Mouse (Mus musculus): ENCODE data around the gene Rbpms2. TPM values are rescaled to one million over a fixed set of nuclear protein-coding genes. Genes with fewer than 3 reads are reported as not detected.

The Rbpms2 gene
- 2.5 and 3.9 TPM in 2 replicates for polyA plus RNA-seq (2014; fragmentation: Nextera tagmentation; extraction: Ambion mirVana)

- H3K36me3 ChIP-seq (ENCODE audit: control insufficient read depth, insufficient read depth, low read length): no peaks in the 10 kb centered on the region
- peak within 1 kb of the TSS; percentile 60 for H3K4me3 ChIP-seq (ENCODE audit: low read depth, low read length)
- ATAC-seq (ENCODE audit: low read depth): no peak
- H3K9ac ChIP-seq (replicated peaks; ENCODE audit: low read depth, low read length): peak within 1 kb of the TSS; percentile 58
- WGBS: 2% methylated on average over 37 of the region's 40 CpGs
- peaks cover 24% of the 10 kb centered on the region for H3K27me3 ChIP-seq (ENCODE audit: control insufficient read depth, insufficient read depth, low read length)
- H3K9me3 ChIP-seq (ENCODE audit: control insufficient read depth, low read length): no peaks in the 10 kb centered on the region
- no peak within 1 kb of the TSS for H3K27ac ChIP-seq (ENCODE audit: low read depth, low read length)
- peaks cover 13% of the 10 kb centered on the region for H3K4me1 ChIP-seq (ENCODE audit: control insufficient read depth, insufficient read depth, low read length)
- peak within 1 kb of the TSS; percentile 97 for H3K4me2 ChIP-seq (ENCODE audit: low read depth, low read length)
Measured at GRCm38 (mm10) chr9:65629025-65629766, at the start of gene Rbpms2. Gene Rbpms2, plus strand, starts transcription at chr9:65629648.

DNA sequence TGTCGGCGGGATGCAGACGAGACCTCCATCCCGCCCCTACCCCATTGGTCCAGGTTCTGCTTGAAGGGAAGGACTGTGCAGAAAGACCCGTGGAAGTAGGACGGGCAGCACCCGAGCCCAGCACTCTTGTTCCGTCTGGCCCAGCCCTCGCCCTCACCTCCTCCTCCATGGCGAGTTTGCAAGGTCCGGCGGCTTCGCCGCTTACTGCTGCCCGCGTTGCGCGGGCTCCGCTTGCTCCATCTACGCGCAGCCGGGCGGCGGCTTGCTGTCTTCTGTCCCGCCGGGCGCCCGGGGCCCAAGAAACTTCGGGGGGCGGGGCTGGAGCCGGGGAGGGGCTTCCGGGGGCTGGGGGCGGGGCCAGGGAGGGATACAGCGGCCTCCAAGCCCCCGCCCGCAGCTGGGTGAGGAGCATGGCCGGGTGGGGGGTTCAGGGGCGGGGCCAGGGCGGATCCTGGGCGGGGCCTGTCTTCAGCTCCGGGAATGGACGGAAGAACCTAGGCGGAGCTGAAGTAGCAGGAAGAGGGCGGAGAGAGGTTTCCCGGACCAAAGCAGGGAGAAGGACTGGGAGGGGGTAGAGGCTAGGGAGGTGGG lies 49.6 kb upstream of the Rbpms2 start, which contains the start of gene Plekho2:
Gene Plekho2, minus strand, starts transcription at position 260 of the 591 bp plus-strand sequence.
- peak; percentile 93 for ATAC-seq (ENCODE audit: low read depth)
- peak within 1 kb of the TSS; percentile 62 for H3K9ac ChIP-seq (replicated peaks; ENCODE audit: low read depth, low read length)
- no peaks in the 10 kb centered on the region for H3K36me3 ChIP-seq (ENCODE audit: control insufficient read depth, insufficient read depth, low read length)
- peak within 1 kb of the TSS; percentile 52 for H3K4me3 ChIP-seq (ENCODE audit: low read depth, low read length)
- 0 out of 2 replicates have a peak within 1 kb of the TSS, but pooled peaks have one; percentile 18 for H3K27ac ChIP-seq (ENCODE audit: low read depth, low read length)
- no peaks in the 10 kb centered on the region for H3K9me3 ChIP-seq (ENCODE audit: control insufficient read depth, low read length)
- H3K4me2 ChIP-seq (ENCODE audit: low read depth, low read length): peak within 1 kb of the TSS; percentile 64
- H3K4me1 ChIP-seq (ENCODE audit: control insufficient read depth, insufficient read depth, low read length): no peaks in the 10 kb centered on the region; the same call in 1 of the 2 replicates
- no peaks in the 10 kb centered on the region for H3K27me3 ChIP-seq (ENCODE audit: control insufficient read depth, insufficient read depth, low read length)
- WGBS: under 1% methylated on average over 30 of the region's 45 CpGs

- Histone ChIP-seq H3K4me2 (ENCODE audit: low read depth, low read length) (peak overlapping the region; percentile 64), H3K4me3 (ENCODE audit: low read depth, low read length) (peak overlapping the region; percentile 52), H3K9ac (replicated peaks; ENCODE audit: low read depth, low read length) (peak overlapping the region; percentile 21; the same call in 1 of the 2 replicates), H3K9me3 (ENCODE audit: control insufficient read depth, low read length) (no peaks in the 10 kb centered on the region), H3K36me3 (ENCODE audit: control insufficient read depth, insufficient read depth, low read length) (no peaks in the 10 kb centered on the region), H3K27ac (ENCODE audit: low read depth, low read length) (no peak overlapping the region), H3K4me1 (ENCODE audit: control insufficient read depth, insufficient read depth, low read length) (no peaks in the 10 kb centered on the region; the same call in 1 of the 2 replicates), H3K27me3 (ENCODE audit: control insufficient read depth, insufficient read depth, low read length) (no peaks in the 10 kb centered on the region)
- ATAC-seq (ENCODE audit: low read depth): peak; percentile 75
- 8% methylated on average over 19 of the region's 29 CpGs for WGBS
Measured at GRCm38 (mm10) chr9:65580401-65581256, 48.8 kb upstream of the Rbpms2 start.

- H3K27me3 ChIP-seq (ENCODE audit: control insufficient read depth, insufficient read depth, low read length): no peaks in the 10 kb centered on the region
- no peak overlapping the region for H3K4me3 ChIP-seq (ENCODE audit: low read depth, low read length)
- H3K9me3 ChIP-seq (ENCODE audit: control insufficient read depth, low read length): no peaks in the 10 kb centered on the region
- peaks cover 8% of the 10 kb centered on the region for H3K4me1 ChIP-seq (ENCODE audit: control insufficient read depth, insufficient read depth, low read length)
- no peak overlapping the region for H3K4me2 ChIP-seq (ENCODE audit: low read depth, low read length)
- no peak overlapping the region for H3K27ac ChIP-seq (ENCODE audit: low read depth, low read length)
- 34% methylated on average over 8 of the region's 8 CpGs for WGBS
- no peaks in the 10 kb centered on the region for H3K36me3 ChIP-seq (ENCODE audit: control insufficient read depth, insufficient read depth, low read length)
- ATAC-seq (ENCODE audit: low read depth): no peak
- no peak overlapping the region for H3K9ac ChIP-seq (replicated peaks; ENCODE audit: low read depth, low read length)
Measured at GRCm38 (mm10) chr9:65583045-65583444, 46.4 kb upstream of the Rbpms2 start.

GRCm38 (mm10) chr9:65586406-65587269 lies 42.8 kb upstream of the Rbpms2 start, which contains the start of gene Pif1:
Gene Pif1, plus strand, starts transcription at chr9:65587160.
- H3K27ac ChIP-seq (ENCODE audit: low read depth, low read length): no peak within 1 kb of the TSS
- H3K9me3 ChIP-seq (ENCODE audit: control insufficient read depth, low read length): no peaks in the 10 kb centered on the region
- 11% methylated on average over 28 of the region's 28 CpGs for WGBS
- H3K27me3 ChIP-seq (ENCODE audit: control insufficient read depth, insufficient read depth, low read length): no peaks in the 10 kb centered on the region
- peak within 1 kb of the TSS; percentile 41 for H3K4me3 ChIP-seq (ENCODE audit: low read depth, low read length)
- peak; percentile 89 for ATAC-seq (ENCODE audit: low read depth)
- H3K4me2 ChIP-seq (ENCODE audit: low read depth, low read length): peak within 1 kb of the TSS; percentile 98
- peaks cover 12% of the 10 kb centered on the region for H3K4me1 ChIP-seq (ENCODE audit: control insufficient read depth, insufficient read depth, low read length)
- peak within 1 kb of the TSS; percentile 53 for H3K9ac ChIP-seq (replicated peaks; ENCODE audit: low read depth, low read length)
- H3K36me3 ChIP-seq (ENCODE audit: control insufficient read depth, insufficient read depth, low read length): no peaks in the 10 kb centered on the region

- peak overlapping the region; percentile 98 for H3K4me2 ChIP-seq (ENCODE audit: low read depth, low read length)
- 0 out of 2 replicates have a peak, but pooled peaks have one; percentile 5 for ATAC-seq (ENCODE audit: low read depth)
- no peak overlapping the region for H3K9ac ChIP-seq (replicated peaks; ENCODE audit: low read depth, low read length)
Measured at GRCm38 (mm10) chr9:65587270-65587572, 42.2 kb upstream of the Rbpms2 start.

DNA sequence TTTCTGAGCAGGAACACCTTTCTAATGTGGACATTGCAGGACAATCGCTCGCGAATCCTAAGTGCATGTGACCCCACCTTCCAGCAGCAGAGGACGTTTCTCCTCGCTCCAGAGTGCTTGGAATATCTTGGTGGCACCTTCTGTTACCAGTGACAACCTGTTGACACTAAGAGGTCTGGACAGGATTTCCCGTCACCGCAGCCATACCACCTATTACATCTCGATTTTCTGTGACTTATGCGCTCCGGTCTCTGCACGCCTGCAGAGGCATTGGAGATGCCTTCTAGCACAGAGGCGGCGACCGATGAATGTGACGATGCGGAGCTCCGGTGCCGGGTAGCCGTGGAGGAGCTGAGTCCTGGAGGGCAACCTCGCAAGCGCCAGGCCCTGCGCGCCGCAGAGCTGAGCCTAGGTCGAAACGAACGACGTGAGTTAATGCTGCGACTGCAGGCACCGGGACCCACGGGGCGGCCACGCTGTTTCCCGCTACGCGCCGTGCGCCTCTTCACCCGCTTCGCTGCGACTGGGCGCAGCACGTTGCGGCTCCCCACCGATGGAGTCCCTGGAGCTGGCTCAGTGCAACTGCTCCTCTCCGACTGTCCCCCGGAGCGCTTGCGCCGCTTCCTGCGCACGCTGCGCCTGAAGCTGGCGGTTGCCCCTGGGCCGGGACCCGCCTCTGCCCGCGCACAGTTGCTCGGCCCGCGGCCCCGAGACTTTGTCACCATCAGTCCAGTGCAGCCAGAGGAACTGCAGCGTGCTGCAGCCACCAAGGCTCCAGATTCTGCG lies 41.7 kb upstream of the Rbpms2 start:
- Histone ChIP-seq H3K4me2 (ENCODE audit: low read depth, low read length) (peak overlapping the region; percentile 98), H3K36me3 (ENCODE audit: control insufficient read depth, insufficient read depth, low read length) (no peaks in the 10 kb centered on the region), H3K4me1 (ENCODE audit: control insufficient read depth, insufficient read depth, low read length) (peaks cover 12% of the 10 kb centered on the region), H3K4me3 (ENCODE audit: low read depth, low read length) (peak overlapping the region; percentile 41), H3K27ac (ENCODE audit: low read depth, low read length) (no peak overlapping the region), H3K27me3 (ENCODE audit: control insufficient read depth, insufficient read depth, low read length) (no peaks in the 10 kb centered on the region), H3K9ac (replicated peaks; ENCODE audit: low read depth, low read length) (peak overlapping the region; percentile 53), H3K9me3 (ENCODE audit: control insufficient read depth, low read length) (no peaks in the 10 kb centered on the region)
- ATAC-seq (ENCODE audit: low read depth): peak; percentile 39; the same call in 1 of the 2 replicates
- WGBS: under 1% methylated on average over 64 of the region's 64 CpGs

More at GRCm38 (mm10) chr9:65587270-65587572, 42.2 kb upstream of the Rbpms2 start:
- Histone ChIP-seq H3K9me3 (ENCODE audit: control insufficient read depth, low read length) (no peaks in the 10 kb centered on the region), H3K27ac (ENCODE audit: low read depth, low read length) (no peak overlapping the region), H3K27me3 (ENCODE audit: control insufficient read depth, insufficient read depth, low read length) (no peaks in the 10 kb centered on the region), H3K4me3 (ENCODE audit: low read depth, low read length) (peak overlapping the region; percentile 41), H3K36me3 (ENCODE audit: control insufficient read depth, insufficient read depth, low read length) (no peaks in the 10 kb centered on the region), H3K4me1 (ENCODE audit: control insufficient read depth, insufficient read depth, low read length) (peaks cover 12% of the 10 kb centered on the region)
- WGBS: under 1% methylated on average over 6 of the region's 6 CpGs

All from neural tube, embryonic 14.5 days (tissue).